Mouse (Mus musculus): ENCODE data around the gene Il7r.
"Not testable (repeated sequence)": the region's sequence is repeated elsewhere in the genome, so short reads cannot be mapped to it uniquely, and the experiment has no call there.

Gene Il7r

DNA sequence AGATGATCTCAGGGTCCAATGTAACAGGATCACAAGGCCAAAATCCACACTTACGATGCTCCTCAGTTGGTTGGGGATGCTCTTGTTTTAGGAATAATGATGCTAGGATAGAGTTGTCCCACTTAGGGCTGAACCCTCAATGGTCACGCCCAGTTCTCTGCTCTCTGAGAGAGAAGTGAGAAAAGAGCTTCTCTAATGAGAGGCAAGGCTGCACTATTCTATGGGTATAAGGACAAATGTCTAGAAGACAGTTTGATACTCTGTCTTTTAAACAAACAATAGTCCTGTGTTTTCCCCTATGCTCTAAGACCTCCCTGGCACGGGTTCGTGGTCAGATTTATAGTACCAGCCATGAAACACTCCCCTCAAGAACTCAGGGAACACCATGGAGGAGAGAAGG is at the start of gene Il7r:
TSS of gene Il7r (minus strand) at position 101 of the 400 bp plus-strand sequence.
- DNase-seq (ENCODE audit: low spot score): no peak

DNA sequence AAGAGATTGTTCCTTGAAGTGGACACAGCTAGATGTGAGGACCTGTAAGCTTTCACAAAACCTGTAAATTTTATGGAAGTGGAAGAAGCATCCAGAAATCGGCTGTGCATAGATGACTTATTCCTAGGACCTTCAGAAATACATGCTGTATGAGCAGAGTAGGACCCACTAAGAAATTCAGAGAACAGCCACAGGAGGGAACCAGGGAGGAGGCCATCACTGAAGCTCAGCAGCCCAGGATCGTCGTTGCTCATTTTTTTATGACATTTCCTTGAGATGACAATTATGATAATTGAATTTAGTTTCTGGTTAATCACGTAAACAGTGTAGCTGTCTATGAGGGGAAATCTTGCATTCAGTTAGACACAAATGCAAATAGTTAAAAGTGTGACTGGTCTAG is 47.3 kb upstream of the Il7r start:
- DNase-seq (ENCODE audit: low spot score): no peak

- no peak for DNase-seq (ENCODE audit: low spot score)
Observed at GRCm38 (mm10) chr15:9574796-9575195, 44.8 kb upstream of the Il7r start.

DNA sequence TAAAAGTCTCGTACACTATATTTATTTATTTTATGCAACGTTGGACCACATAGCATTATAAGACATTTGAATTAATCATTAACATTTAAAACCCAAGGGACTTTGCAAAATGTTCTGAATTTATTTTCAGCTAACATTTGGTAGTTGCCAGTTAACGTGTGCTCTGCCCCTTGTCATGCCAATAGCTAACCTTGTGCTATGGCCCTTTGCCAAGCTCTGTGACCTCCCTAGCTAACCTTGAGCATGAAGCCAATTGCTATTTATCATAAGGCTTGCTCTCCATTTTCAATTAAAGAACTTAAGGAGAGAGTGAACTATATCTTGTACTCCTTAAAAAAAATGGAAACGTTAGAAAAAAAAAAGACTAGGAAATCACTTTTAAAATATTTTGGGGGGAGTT is 43.4 kb upstream of the Il7r start:
- DNase-seq (ENCODE audit: low spot score): no peak

DNA sequence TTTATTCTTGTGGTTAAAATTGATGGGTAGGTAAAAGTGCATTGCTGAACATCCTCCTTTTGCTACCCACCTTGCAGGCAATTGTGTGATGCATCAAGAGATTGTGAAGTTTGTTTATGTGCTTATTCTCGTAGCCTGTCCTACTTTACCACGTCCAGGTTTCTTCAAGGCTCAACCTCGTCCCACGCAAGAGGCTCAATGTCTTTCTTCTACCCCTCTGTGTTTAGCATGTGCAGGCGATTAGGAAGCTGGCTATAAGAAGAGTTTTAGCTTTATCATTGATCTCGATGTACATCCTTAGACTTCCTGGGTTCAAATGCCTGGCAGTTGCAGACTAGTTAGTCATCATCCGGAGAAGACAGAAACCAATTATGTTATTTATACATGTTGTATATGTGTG is 42.7 kb upstream of the Il7r start:
- DNase-seq (ENCODE audit: low spot score): no peak

- no peak for DNase-seq (ENCODE audit: low spot score)
Observed at GRCm38 (mm10) chr15:9571896-9572295, 41.9 kb upstream of the Il7r start.

- DNase-seq (ENCODE audit: low spot score): no peak
Observed at GRCm38 (mm10) chr15:9567316-9567715, 37.3 kb upstream of the Il7r start.

- DNase-seq (ENCODE audit: low spot score): no peak
Observed at GRCm38 (mm10) chr15:9565396-9565795, 35.4 kb upstream of the Il7r start.

- no peak for DNase-seq (ENCODE audit: low spot score)
Observed at GRCm38 (mm10) chr15:9564156-9564555, 34.2 kb upstream of the Il7r start.

DNA sequence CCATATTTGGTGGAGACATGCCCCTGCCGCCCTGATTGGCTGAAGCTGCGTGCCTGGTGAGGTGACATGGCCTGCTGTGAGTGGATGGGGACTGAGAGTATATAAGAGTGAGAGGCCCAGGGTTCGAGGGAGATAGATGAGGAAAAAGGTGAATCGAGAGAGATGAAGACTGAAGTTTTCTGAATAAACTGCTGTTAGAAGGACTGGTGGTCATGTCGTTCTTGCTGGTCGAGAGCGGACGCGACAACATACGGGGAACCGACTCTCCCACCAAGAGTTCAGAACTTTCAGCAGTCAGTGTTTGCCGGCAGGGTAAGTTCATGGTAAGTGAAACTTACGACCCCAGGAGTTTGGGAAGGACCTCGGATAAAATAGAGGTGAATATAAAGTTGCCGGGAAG is 27.3 kb upstream of the Il7r start:
- DNase-seq (ENCODE audit: low spot score): not testable (repeated sequence)

- no peak for DNase-seq (ENCODE audit: low spot score)
Observed at GRCm38 (mm10) chr15:9548951-9549350, 19.0 kb upstream of the Il7r start.

DNA sequence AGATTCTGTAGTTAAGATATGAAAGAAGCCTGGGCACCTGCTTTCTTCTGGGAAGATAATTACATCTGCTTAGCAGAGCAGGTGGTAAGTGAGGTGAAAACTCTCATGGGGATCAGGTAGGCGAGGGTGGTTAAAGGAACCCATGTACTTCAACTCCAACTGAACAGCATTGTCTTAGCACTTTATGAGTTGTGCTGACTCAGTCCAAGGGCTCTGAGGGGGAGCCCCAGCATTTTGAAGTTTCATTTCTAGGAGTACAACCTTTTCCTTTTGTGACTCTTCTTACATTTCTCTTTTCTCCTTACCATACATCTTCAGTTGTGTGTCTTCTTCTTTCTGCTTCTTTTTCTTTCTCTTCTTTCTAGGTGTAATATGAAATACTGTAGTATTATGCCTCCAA is 5.2 kb upstream of the Il7r start:
- DNase-seq (ENCODE audit: low spot score): no peak

DNA sequence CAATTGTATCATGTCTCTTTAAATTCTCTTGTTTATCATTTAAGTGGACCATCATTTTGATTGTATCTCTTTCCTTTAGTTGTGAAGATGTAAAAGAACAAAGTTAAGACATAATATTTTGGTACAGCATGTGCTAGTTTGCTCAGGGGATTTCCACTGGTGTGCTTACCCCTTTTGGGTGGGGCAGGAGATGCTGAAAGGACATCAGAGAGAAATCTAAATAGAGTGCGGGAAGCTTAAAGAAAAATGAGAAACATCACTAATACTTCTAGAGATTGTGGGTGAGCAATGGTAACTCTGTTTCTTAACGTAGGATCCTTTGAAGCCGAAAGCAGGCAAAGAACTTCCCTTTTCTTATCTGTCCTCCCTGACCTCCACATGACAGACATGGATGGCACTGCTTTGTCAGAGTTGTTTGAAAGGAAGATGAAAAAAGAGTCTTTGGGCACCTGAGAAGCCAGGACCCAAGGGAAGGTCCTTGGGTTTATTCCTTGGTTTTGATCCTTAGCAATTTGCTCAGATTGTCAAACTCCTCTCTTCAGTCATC is 3.5 kb upstream of the Il7r start:
- no peak for DNase-seq (ENCODE audit: low spot score)

DNA sequence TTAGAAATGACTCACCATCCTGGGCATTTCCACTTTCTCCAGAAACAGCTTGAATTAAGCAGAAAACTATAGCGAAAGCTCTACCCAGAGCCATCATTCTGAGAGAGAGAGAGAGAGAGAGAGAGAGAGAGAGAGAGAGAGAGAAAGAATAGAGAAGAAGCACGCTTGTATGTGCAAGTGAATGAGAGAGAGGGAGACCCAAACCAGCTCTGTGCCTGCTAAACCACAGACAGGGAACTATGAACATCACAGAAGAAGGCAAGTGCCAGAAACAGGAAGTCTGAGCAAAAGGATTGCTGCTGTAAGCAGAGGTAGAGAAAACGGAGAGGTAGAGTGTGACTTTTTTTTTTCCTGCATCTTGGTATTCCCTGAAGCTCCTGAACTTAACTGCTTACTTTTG is 330 bp downstream of the Il7r start:
- DNase-seq (ENCODE audit: low spot score): no peak

DNA sequence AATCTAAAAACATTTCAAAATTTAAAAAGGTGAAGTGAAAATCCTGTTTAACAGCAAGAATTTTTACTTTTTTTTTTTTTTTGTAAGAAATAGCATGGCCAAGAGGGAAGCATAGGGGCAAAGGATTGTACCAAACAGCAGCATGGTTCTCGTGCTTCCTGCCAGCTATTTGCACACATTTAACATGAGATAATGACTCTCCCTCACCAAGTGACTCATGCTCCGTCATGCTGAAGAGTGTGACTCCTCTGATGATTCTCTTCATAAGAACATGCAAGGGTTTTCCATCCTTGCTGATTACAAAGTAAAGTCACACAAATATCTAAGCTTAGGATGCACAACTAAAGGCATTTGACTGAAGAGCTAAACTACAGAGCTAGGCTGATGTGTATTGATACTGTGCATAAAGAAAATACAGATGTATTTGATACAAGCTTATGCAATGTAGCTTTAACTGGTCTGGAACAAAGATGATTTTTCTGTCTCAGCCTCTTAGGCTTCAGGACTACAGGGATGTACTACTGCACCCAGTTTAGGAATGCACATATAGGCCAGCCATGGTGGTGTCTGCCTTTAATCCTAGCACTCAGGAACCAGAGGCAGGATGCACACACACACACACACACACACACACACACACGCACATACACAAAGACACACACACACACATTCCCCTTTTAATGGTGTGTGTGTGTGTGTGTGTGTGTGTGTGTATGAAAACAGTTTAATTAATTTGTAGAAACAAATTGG is 1.6 kb downstream of the Il7r start:
- no peak for DNase-seq (ENCODE audit: low spot score)

DNA sequence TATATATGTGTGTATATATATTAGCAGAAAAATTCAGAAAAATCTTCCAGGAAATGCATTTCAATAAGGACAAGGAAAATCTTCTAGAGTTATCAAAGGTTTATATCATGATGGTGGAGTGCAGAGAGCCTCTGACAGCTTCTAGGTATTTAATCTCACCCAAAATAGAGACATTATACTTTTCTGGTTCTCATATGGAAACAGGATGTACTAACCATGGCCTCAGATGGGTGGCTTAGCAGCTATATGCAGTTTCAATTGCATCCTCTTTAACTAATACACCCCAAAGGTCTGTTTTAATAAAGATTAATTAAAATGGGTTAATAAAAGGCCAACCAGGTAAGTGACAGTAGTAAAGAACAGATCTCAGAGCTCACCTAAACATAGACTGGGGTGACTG is 3.6 kb downstream of the Il7r start:
- DNase-seq (ENCODE audit: low spot score): no peak

DNA sequence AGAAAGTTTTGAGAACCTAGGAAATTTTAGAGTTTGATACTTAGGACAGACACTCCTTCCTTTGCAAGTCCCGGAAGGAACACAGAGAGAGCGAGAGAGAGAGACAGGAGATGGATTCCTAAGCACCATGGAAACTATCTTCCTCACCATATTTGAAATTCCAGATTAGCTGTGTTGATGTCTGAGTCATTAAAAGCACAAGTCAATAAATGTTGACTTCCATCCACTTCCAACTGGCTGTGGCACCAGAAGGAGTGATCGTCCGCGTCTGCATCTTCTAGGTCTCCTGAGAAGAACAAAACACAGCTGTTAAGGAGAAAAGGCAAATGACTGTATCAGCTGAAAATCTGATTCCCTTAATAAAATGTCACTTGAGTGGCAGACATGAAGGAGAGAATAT is 5.1 kb downstream of the Il7r start:
- DNase-seq (ENCODE audit: low spot score): no peak

GRCm38 (mm10) chr15:9523956-9524355 is 6.0 kb downstream of the Il7r start:
- DNase-seq (ENCODE audit: low spot score): no peak

GRCm38 (mm10) chr15:9523059-9523458 is 6.9 kb downstream of the Il7r start:
- DNase-seq (ENCODE audit: low spot score): no peak

DNA sequence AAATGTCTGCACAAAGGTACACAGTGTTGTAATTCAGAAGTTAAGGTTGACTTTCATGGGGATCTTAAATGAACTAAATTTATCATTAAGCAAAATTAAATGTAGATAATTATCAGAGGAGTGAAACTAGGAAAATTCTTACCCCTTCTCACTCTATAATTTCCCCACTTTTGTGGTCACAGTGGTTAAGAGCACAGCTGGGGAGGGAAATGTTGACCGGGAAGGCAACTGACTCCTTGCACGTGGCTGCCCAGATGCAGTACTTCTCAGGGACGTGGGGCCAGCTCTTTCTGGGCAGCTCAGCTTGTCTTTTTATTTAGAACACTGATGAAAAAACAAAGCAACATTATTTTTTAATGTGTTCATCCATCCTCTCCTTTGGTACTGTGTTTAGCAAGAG is 37.9 kb downstream of the Il7r start:
- DNase-seq (ENCODE audit: low spot score): no peak

- DNase-seq (ENCODE audit: low spot score): no peak
Observed at GRCm38 (mm10) chr15:9489417-9490118, 40.4 kb downstream of the Il7r start.

DNA sequence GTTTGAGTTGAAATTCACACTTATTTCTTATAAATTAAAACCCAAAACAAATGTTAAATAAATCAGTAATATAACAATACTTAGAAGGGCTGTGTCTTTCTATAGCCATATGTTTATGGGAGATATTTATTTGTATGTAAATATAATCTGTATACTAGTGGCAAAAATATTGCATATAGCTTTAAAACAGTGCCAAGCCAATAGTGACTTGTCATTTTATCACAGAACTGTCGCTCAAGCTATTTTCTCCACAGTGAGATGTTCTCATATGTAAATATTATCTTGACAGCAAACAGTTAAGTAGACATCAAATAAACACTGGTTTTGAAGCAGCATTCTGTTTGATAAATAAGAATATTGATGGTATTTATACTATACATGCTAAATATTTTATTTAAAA is 56.8 kb downstream of the Il7r start:
- DNase-seq (ENCODE audit: low spot score): no peak

GRCm38 (mm10) chr15:9472618-9473017 is 57.4 kb downstream of the Il7r start:
- DNase-seq (ENCODE audit: low spot score): no peak

GRCm38 (mm10) chr15:9472167-9472566 is 57.8 kb downstream of the Il7r start:
- DNase-seq (ENCODE audit: low spot score): no peak
